Mouse (Mus musculus): ENCODE measurements around the gene Rps19.

- TF ChIP-seq POLR2A (IDR thresholded peaks at IDR 0.05; ENCODE audit: low read depth, low read length) (no peak), CTCF (IDR thresholded peaks at IDR 0.05; ENCODE audit: extremely low read depth, insufficient read length, insufficient replicate concordance, low read depth, low read length) (no peak)
Measured at GRCm38 (mm10) chr7:24889431-24890220, 5.5 kb downstream of the Rps19 start.
